Mouse (Mus musculus) heart, adult 9 months (tissue): Measurements from ENCODE around the gene Kcnj10.
A peak's percentile ranks its signal among the peaks of the same experiment; 100 is the strongest.

Experiments used
- DNase-seq, 2 experiments: peaks; one replicate each; pipeline ENCODE4 v3.0.0; 2022; ENCODE audit warnings: low spot score in 2 of 2

Kcnj10 gene

GRCm38 (mm10) chr1:172340729-172341321 is at the start of gene Kcnj10:
Gene Kcnj10, plus strand, starts transcription at chr1:172341210.
- peak; percentile 33 to 52 for DNase-seq

GRCm38 (mm10) chr1:172292880-172293279 is 48.1 kb upstream of the Kcnj10 start:
- DNase-seq = no peak

GRCm38 (mm10) chr1:172293449-172293848 is 47.6 kb upstream of the Kcnj10 start:
- DNase-seq = no peak

- peak in 1 of 2 experiments; percentile 56 for DNase-seq
Measured at GRCm38 (mm10) chr1:172295751-172296197, 45.2 kb upstream of the Kcnj10 start.

- DNase-seq = peak; percentile 71 to 79
Measured at GRCm38 (mm10) chr1:172296816-172297510, 44.0 kb upstream of the Kcnj10 start.

- DNase-seq = peak; percentile 86 to 90
Measured at GRCm38 (mm10) chr1:172297611-172298537, 43.1 kb upstream of the Kcnj10 start, which contains the start of gene Atp1a2. Gene Atp1a2, minus strand, starts transcription at chr1:172298064.

- DNase-seq = no peak
Measured at GRCm38 (mm10) chr1:172299528-172299927, 41.5 kb upstream of the Kcnj10 start.

- peak; percentile 53 to 67 for DNase-seq
Measured at GRCm38 (mm10) chr1:172300247-172300646, 40.8 kb upstream of the Kcnj10 start.

- DNase-seq = no peak
Measured at GRCm38 (mm10) chr1:172301180-172301579, 39.8 kb upstream of the Kcnj10 start.

GRCm38 (mm10) chr1:172302311-172302710 is 38.7 kb upstream of the Kcnj10 start:
- no peak for DNase-seq

GRCm38 (mm10) chr1:172302851-172303250 is 38.2 kb upstream of the Kcnj10 start:
- DNase-seq = no peak

GRCm38 (mm10) chr1:172304443-172304842 is 36.6 kb upstream of the Kcnj10 start:
- no peak for DNase-seq

- DNase-seq = no peak
Measured at GRCm38 (mm10) chr1:172305153-172305552, 35.9 kb upstream of the Kcnj10 start.

GRCm38 (mm10) chr1:172305635-172306034 is 35.4 kb upstream of the Kcnj10 start:
- DNase-seq = no peak

GRCm38 (mm10) chr1:172306196-172306595 is 34.8 kb upstream of the Kcnj10 start:
- no peak for DNase-seq

- DNase-seq = no peak
Measured at GRCm38 (mm10) chr1:172306885-172307284, 34.1 kb upstream of the Kcnj10 start.

- no peak for DNase-seq
Measured at GRCm38 (mm10) chr1:172307936-172308335, 33.1 kb upstream of the Kcnj10 start.

- DNase-seq = no peak
Measured at GRCm38 (mm10) chr1:172308409-172308808, 32.6 kb upstream of the Kcnj10 start.

- DNase-seq = peak; percentile 90 to 93
Measured at GRCm38 (mm10) chr1:172309699-172310398, 31.2 kb upstream of the Kcnj10 start.

- peak; percentile 76 to 80 for DNase-seq
Measured at GRCm38 (mm10) chr1:172311248-172311906, 29.6 kb upstream of the Kcnj10 start.
